ENCODE assay signal across 11 mouse cellular contexts in the genomic region with DNA sequence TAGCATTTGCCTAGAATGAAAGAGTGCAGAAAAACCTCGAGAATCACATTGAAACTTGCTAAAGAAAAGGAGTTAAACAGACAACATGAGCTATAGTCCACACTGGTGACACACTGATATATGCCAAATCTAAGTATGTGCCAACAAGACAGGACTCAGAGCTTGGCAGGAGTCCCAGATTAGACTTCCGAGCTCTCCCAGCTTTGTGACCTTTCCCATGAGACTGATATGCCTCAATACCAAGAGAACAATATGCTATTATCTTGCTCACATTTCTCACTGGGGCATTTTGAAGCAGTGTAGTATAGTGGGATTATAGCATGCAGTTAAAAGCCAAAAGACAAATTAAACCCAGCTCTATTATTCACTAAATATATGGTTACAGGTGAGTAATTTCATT.
A peak's percentile ranks its signal among the peaks of the same experiment; 100 is the strongest.
DNase-seq lines count a peak whose midpoint lies in the region; ATAC-seq and TF ChIP-seq lines count a peak whose summit lies in the region.
"Had no signal": no experiment of that assay in that cellular context is flagged by ENCODE, and none has a peak within 500 bp of the region (broad histone marks: within the 10 kb centered on the region; RNA-seq: fewer than 3 reads in every experiment).

No protein-coding gene starts in this region.

- WGBS in forebrain, embryonic 15.5 days: 25% methylated on average over 2 of the region's 2 CpGs
- 32% methylated on average over 2 of the region's 2 CpGs for WGBS in forebrain, postnatal 0 days
- WGBS in midbrain, embryonic 14.5 days: 35% methylated on average over 2 of the region's 2 CpGs
- WGBS in midbrain, embryonic 11.5 days: 43% methylated on average over 2 of the region's 2 CpGs
- 44% methylated on average over 2 of the region's 2 CpGs for WGBS in intestine, postnatal 0 days

- H3K27me3 ChIP-seq in forebrain, embryonic 15.5 days: no peaks in the 10 kb centered on the region
- H3K27me3 ChIP-seq in forebrain, postnatal 0 days (ENCODE audit: insufficient read depth, low read length): no peaks in the 10 kb centered on the region
- H3K27me3 ChIP-seq in midbrain, embryonic 14.5 days (ENCODE audit: control insufficient read depth, insufficient read depth, low read length): no peaks in the 10 kb centered on the region
- H3K27me3 ChIP-seq in midbrain, embryonic 11.5 days (ENCODE audit: control insufficient read depth, insufficient read depth, low read length): no peaks in the 10 kb centered on the region
- H3K27me3 ChIP-seq in intestine, postnatal 0 days (replicated peaks; ENCODE audit: control insufficient read depth, insufficient read depth, low read length): no peaks in the 10 kb centered on the region

- no peak overlapping the region for H3K4me2 ChIP-seq in forebrain, embryonic 15.5 days (replicated peaks)
- no peak overlapping the region for H3K4me2 ChIP-seq in forebrain, postnatal 0 days (ENCODE audit: low read depth)
- no peak overlapping the region for H3K4me2 ChIP-seq in midbrain, embryonic 14.5 days (ENCODE audit: low read length)
- no peak overlapping the region for H3K4me2 ChIP-seq in midbrain, embryonic 11.5 days
- H3K4me2 ChIP-seq in intestine, postnatal 0 days (replicated peaks; ENCODE audit: low read depth): no peak overlapping the region

- no peak overlapping the region for H3K4me3 ChIP-seq in forebrain, embryonic 15.5 days
- H3K4me3 ChIP-seq in forebrain, postnatal 0 days (ENCODE audit: low read depth, low read length): no peak overlapping the region
- H3K4me3 ChIP-seq in midbrain, embryonic 14.5 days (replicated peaks; ENCODE audit: low read depth, low read length): no peak overlapping the region
- no peak overlapping the region for H3K4me3 ChIP-seq in midbrain, embryonic 11.5 days (ENCODE audit: low read depth, low read length)
- no peak overlapping the region for H3K4me3 ChIP-seq in intestine, postnatal 0 days (ENCODE audit: low read depth, low read length)
- H3K4me3 ChIP-seq: erythroblast, embryonic 14.5 days; myocyte had no signal

- ATAC-seq in forebrain, embryonic 15.5 days (replicated peaks): peak; percentile 11; the same call in 1 of the 2 replicates
- no peak for ATAC-seq in forebrain, postnatal 0 days
- ATAC-seq in midbrain, embryonic 14.5 days (ENCODE audit: low FRiP score, low TSS enrichment): no peak
- ATAC-seq in midbrain, embryonic 11.5 days (ENCODE audit: low FRiP score): no peak
- no peak for ATAC-seq in intestine, postnatal 0 days

- DNase-seq in forebrain, postnatal 0 days: no peak
- peak; percentile 48 for DNase-seq in midbrain, embryonic 14.5 days
- DNase-seq in midbrain, embryonic 11.5 days (ENCODE audit: low spot score, missing footprints): no peak
- DNase-seq in cerebellum, adult 18-20 months: peak; percentile 23
- DNase-seq in heart, postnatal 4 days: peak; percentile 40
- DNase-seq in right cerebral cortex, postnatal 14 days: no peak

- H3K9ac ChIP-seq in forebrain, embryonic 15.5 days (replicated peaks): no peak overlapping the region
- no peak overlapping the region for H3K9ac ChIP-seq in forebrain, postnatal 0 days
- H3K9ac ChIP-seq in midbrain, embryonic 14.5 days (replicated peaks; ENCODE audit: low read length): no peak overlapping the region
- H3K9ac ChIP-seq in midbrain, embryonic 11.5 days (ENCODE audit: low read length): no peak overlapping the region
- H3K9ac ChIP-seq in intestine, postnatal 0 days (ENCODE audit: low read depth, low read length): no peak overlapping the region

- no peaks in the 10 kb centered on the region for H3K36me3 ChIP-seq in forebrain, embryonic 15.5 days
- H3K36me3 ChIP-seq in forebrain, postnatal 0 days (ENCODE audit: insufficient read depth): no peaks in the 10 kb centered on the region
- H3K36me3 ChIP-seq in midbrain, embryonic 14.5 days (ENCODE audit: control insufficient read depth, insufficient read depth, low read length): no peaks in the 10 kb centered on the region
- H3K36me3 ChIP-seq in midbrain, embryonic 11.5 days (ENCODE audit: control insufficient read depth, insufficient read depth, low read length): no peaks in the 10 kb centered on the region
- H3K36me3 ChIP-seq in intestine, postnatal 0 days (ENCODE audit: control insufficient read depth, insufficient read depth): no peaks in the 10 kb centered on the region

- no peaks in the 10 kb centered on the region for H3K4me1 ChIP-seq in forebrain, embryonic 15.5 days
- H3K4me1 ChIP-seq in forebrain, postnatal 0 days (ENCODE audit: insufficient read depth): no peaks in the 10 kb centered on the region
- no peaks in the 10 kb centered on the region for H3K4me1 ChIP-seq in midbrain, embryonic 14.5 days (ENCODE audit: control insufficient read depth, insufficient read depth, low read length)
- no peaks in the 10 kb centered on the region for H3K4me1 ChIP-seq in midbrain, embryonic 11.5 days (ENCODE audit: control insufficient read depth, insufficient read depth, low read length)
- no peaks in the 10 kb centered on the region for H3K4me1 ChIP-seq in intestine, postnatal 0 days (replicated peaks; ENCODE audit: control insufficient read depth, insufficient read depth, low read length)

- no peak overlapping the region for H3K27ac ChIP-seq in forebrain, embryonic 15.5 days (replicated peaks)
- H3K27ac ChIP-seq in forebrain, postnatal 0 days (ENCODE audit: low read depth, low read length): no peak overlapping the region
- H3K27ac ChIP-seq in midbrain, embryonic 14.5 days (replicated peaks; ENCODE audit: low read depth, low read length): no peak overlapping the region
- no peak overlapping the region for H3K27ac ChIP-seq in midbrain, embryonic 11.5 days (ENCODE audit: low read depth, low read length)
- no peak overlapping the region for H3K27ac ChIP-seq in intestine, postnatal 0 days (ENCODE audit: low read depth, low read length)
- H3K27ac ChIP-seq: kidney, postnatal 0 days had no signal

- TF ChIP-seq CTCF in forebrain, postnatal 0 days (IDR thresholded peaks at IDR 0.05; ENCODE audit: low read depth): no peak
- no peak for TF ChIP-seq CTCF in intestine, postnatal 0 days (IDR thresholded peaks at IDR 0.05; ENCODE audit: low read depth)

- H3K9me3 ChIP-seq in forebrain, embryonic 15.5 days: no peaks in the 10 kb centered on the region
- no peaks in the 10 kb centered on the region for H3K9me3 ChIP-seq in forebrain, postnatal 0 days (ENCODE audit: low read length)
- no peaks in the 10 kb centered on the region for H3K9me3 ChIP-seq in midbrain, embryonic 14.5 days (ENCODE audit: control insufficient read depth, low read length)
- H3K9me3 ChIP-seq in midbrain, embryonic 11.5 days (ENCODE audit: control insufficient read depth, low read length): no peaks in the 10 kb centered on the region
- H3K9me3 ChIP-seq in intestine, postnatal 0 days (ENCODE audit: control insufficient read depth): no peaks in the 10 kb centered on the region

Comparison
In these comparisons a context has a peak if more than half of its experiments do, and no peak if none do; other contexts are left out.
1. DNase-seq: peak in midbrain, embryonic 14.5 days (single experiment), cerebellum, adult 18-20 months (2 of 2) and heart, postnatal 4 days (single experiment); none in forebrain, postnatal 0 days (single experiment), midbrain, embryonic 11.5 days (single experiment) and right cerebral cortex, postnatal 14 days (single experiment).